Mouse (Mus musculus) liver, adult 2 months (tissue): ENCODE measurements around the gene Ankrd52. TPM values are rescaled to one million over a fixed set of nuclear protein-coding genes. Genes with fewer than 3 reads are reported as not detected.

Source experiments
- DNase-seq: peaks from one replicate; pipeline ENCODE4 v3.0.0-alpha.2; 2011; ENCODE audit warnings: low read depth, low spot score; ENCODE audit errors: extremely low read depth
- H3K27ac ChIP-seq: fragments of 200-500 bp; replicated peaks from 2 replicates; pipeline ENCODE4 v1.5.1; 2012; ENCODE audit warnings: low read depth, mild to moderate bottlenecking, control low read depth, inconsistent platforms, low read length; ENCODE audit not compliant: insufficient read depth
- H3K27me3 ChIP-seq: fragments of 200-500 bp; 2 replicates; pipeline ENCODE4 v1.6.1; 2012; ENCODE audit warnings: mild to moderate bottlenecking, moderate library complexity, low read length, inconsistent platforms; ENCODE audit not compliant: control insufficient read depth, insufficient read depth
- H3K36me3 ChIP-seq: fragments of 200-500 bp; 2 replicates; pipeline ENCODE4 v1.6.1; 2012; ENCODE audit warnings: low read length, inconsistent platforms; ENCODE audit not compliant: control insufficient read depth, insufficient read depth
- H3K4me1 ChIP-seq: fragments of 200-500 bp; 2 replicates; pipeline ENCODE4 v1.6.1; 2011; ENCODE audit warnings: low read length; ENCODE audit not compliant: control insufficient read depth, insufficient read depth
- H3K4me3 ChIP-seq: fragments of 200-500 bp; 2 replicates; pipeline ENCODE4 v1.5.1; 2011; ENCODE audit warnings: low read depth, mild to moderate bottlenecking, control low read depth, low read length, moderate library complexity; ENCODE audit not compliant: insufficient read depth
- H3K79me2 ChIP-seq: fragments of 200-500 bp; 2 replicates; pipeline ENCODE4 v1.6.1; 2012; ENCODE audit warnings: inconsistent platforms, mild to moderate bottlenecking, low read length, moderate library complexity; ENCODE audit not compliant: control insufficient read depth, insufficient read depth
- H3K9ac ChIP-seq: fragments of 200-500 bp; 2 replicates; pipeline ENCODE4 v1.6.1; 2012; ENCODE audit warnings: low read depth, mild to moderate bottlenecking, control low read depth, inconsistent platforms, low read length
- CTCF ChIP-seq: fragments of 200-500 bp; IDR thresholded peaks from 2 replicates; pipeline ENCODE4 v1.5.1; 2011; ENCODE audit warnings: low read depth, low read length, control low read depth
- POLR2A ChIP-seq: fragments of 200-500 bp; IDR thresholded peaks from 2 replicates; pipeline ENCODE4 v1.6.1; 2011; ENCODE audit warnings: low read length, control low read depth; ENCODE audit not compliant: insufficient read depth; ENCODE audit errors: extremely low read depth
- WGBS: fragments of 180-500 bp; shearing (Covaris S2); methylation state at CpG from one replicate; pipeline ENCODE4 v1.1.7; 2018; 5-methylcytosine and 5-hydroxymethylcytosine counted together
- polyA plus RNA-seq: library from polyadenylated mRNA; depleted of rRNA; stranded (reverse); fragments of >200 nt; gene quantifications from 2 replicates; pipeline ENCODE4 v1.2.3, GENCODE M21; 2012
- total RNA-seq: library from RNA; depleted of rRNA; stranded (reverse); fragments of >200 nt; gene quantifications from 2 replicates; pipeline ENCODE4 v1.2.3, GENCODE M21; 2014

Ankrd52 gene
- total and polyA plus RNA-seq, 2 experiments, result 5.6 to 14.8 TPM

DNA sequence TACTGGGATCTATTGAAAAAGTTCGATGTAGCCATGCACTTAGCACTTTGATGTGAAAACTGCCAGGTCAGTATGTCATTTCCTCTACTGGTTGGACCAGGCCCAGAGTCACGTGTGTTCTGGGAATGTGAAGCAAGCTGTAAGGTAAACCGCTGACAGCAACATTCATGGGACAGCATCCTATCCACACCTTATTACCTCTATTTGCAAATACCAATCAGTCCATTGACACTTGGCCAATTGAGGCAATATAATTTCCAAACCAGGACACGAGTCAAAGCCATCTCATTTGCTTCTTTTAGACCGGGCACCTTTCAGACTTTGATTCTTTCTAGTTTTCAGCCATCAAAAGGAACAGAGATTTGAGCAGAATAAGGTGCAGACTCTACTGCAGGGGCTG is 52.1 kb downstream of the Ankrd52 start:
- 51% methylated on average over 5 of the region's 5 CpGs for WGBS
- DNase-seq, result no peak
- H3K4me3 ChIP-seq, result no peak overlapping the region

DNA sequence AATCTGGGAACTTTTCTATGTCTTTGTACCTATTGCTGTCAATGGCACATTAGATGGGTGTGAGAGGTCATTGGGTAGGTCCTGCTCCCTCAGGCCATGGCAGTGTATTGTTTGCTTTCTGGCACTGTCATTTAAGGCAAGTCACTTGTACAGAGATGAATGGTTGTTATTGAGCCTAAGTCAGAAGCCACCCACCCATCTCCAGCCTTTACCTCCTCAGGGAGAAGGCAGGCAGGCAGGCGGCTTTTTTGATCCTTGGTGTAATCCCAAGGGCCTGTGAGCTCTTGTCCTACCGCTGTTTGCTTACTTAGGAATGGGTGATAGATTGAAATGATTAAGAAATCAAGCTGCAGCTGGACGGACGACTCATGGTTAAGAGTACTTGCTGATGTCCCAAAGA is 52.5 kb downstream of the Ankrd52 start:
- 75% methylated on average over 4 of the region's 4 CpGs for whole genome bisulfite sequencing
- no peak overlapping the region for H3K27ac ChIP-seq
- no peaks in the 10 kb centered on the region for H3K4me1 ChIP-seq
- no peaks in the 10 kb centered on the region for H3K27me3 ChIP-seq
- no peak for TF ChIP-seq POLR2A
- no peak for TF ChIP-seq CTCF
- peaks cover 8% of the 10 kb centered on the region; the same call in 1 of the 2 replicates for H3K79me2 ChIP-seq
- DNase-seq, result no peak
- H3K4me3 ChIP-seq, result no peak overlapping the region
- H3K36me3 ChIP-seq, result peaks cover 18% of the 10 kb centered on the region
- H3K9ac ChIP-seq, result no peak overlapping the region

More for the DNA sequence above, 52.1 kb downstream of the Ankrd52 start:
- H3K27ac ChIP-seq, result no peak overlapping the region
- no peaks in the 10 kb centered on the region for H3K27me3 ChIP-seq
- H3K79me2 ChIP-seq, result peaks cover 8% of the 10 kb centered on the region; the same call in 1 of the 2 replicates
- no peaks in the 10 kb centered on the region for H3K4me1 ChIP-seq
- no peak overlapping the region for H3K9ac ChIP-seq
- peaks cover 18% of the 10 kb centered on the region for H3K36me3 ChIP-seq
- TF ChIP-seq POLR2A (no peak), CTCF (no peak)

DNA sequence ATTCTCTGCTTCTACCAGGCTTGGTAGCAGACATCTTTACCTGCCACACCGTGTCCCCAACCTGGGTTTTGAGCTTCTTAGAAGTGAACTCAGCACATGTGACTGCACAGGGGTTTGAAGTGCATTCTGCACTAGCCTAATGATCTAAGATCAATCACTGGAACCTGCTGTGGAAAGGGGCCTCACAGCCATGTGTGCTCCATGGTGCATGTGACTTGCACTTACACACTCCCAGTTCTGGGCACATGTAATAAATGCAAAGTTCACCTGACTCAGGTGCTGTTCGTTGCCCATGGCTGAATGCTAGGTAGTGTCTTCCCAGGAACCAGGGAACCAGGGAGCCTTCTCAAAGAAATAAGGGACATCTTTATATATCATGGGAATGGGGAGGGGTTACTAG is 56.5 kb downstream of the Ankrd52 start:
- 89% methylated on average over 2 of the region's 2 CpGs for WGBS

DNA sequence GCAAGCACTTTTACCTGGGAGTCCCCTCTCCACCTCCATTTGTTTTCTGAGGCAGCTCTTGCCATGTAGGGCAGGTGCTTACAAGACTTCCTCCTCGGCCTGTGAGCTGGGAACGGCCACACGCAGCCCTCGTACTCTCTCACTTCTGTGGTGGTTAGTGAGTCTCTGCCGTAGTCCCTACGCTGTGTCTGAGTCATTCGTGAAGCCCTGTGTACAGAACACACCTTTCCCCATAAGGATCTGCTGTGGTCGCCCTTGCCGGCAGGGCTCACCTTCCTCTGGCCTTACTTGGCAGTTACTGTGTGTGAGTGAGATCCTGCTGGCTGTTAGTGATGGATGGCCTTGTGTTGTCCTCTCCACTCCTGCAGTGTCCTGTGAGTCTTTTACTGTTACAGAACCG is 57.8 kb downstream of the Ankrd52 start:
- Histone ChIP-seq H3K36me3 (peaks cover 13% of the 10 kb centered on the region), H3K27me3 (no peaks in the 10 kb centered on the region), H3K4me1 (peaks cover 4% of the 10 kb centered on the region; the same call in 1 of the 2 replicates), H3K79me2 (0 out of 2 replicates have a peak, but pooled peaks cover 2% of the 10 kb centered on the region), H3K4me3 (no peak overlapping the region), H3K27ac (no peak overlapping the region), H3K9ac (no peak overlapping the region)
- WGBS, result 86% methylated on average over 10 of the region's 10 CpGs
- no peak for TF ChIP-seq POLR2A
- TF ChIP-seq CTCF, result no peak
- DNase-seq, result no peak

More for the DNA sequence above, 56.5 kb downstream of the Ankrd52 start:
- Histone ChIP-seq H3K4me1 (peaks cover 4% of the 10 kb centered on the region; the same call in 1 of the 2 replicates), H3K79me2 (peaks cover 8% of the 10 kb centered on the region; the same call in 1 of the 2 replicates), H3K27me3 (no peaks in the 10 kb centered on the region), H3K4me3 (no peak overlapping the region), H3K27ac (no peak overlapping the region), H3K9ac (no peak overlapping the region), H3K36me3 (peaks cover 24% of the 10 kb centered on the region)
- TF ChIP-seq POLR2A (no peak), CTCF (no peak)
- DNase-seq, result no peak

DNA sequence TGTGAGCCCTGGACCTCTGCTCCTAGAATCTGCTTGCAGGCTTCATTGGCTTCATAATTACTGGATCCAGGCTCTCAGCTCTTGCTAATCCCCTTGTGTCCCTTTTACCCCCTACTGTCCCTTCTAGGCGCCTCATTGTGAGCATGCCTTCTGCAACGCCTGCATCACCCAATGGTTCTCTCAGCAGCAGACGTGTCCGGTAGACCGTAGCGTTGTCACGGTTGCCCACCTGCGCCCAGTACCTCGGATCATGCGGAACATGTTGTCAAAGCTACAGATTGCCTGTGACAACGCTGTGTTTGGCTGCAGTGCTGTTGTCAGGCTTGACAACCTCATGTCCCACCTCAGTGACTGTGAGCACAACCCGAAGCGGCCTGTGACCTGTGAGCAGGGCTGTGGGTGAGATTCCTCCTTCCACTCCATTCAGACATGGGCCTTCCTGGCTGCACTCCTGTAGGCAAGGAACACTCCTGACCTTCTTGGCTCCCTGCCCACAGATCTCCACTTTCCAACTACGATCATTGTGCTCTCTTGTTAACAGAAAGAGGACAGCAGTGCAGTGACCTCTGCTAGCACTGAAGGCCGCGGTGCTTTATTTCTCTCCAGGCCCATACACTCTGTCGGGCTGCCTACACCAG is 58.4 kb downstream of the Ankrd52 start:
- 0 out of 2 replicates have a peak, but pooled peaks cover 2% of the 10 kb centered on the region for H3K79me2 ChIP-seq
- DNase-seq, result peak; percentile 84
- no peak overlapping the region for H3K9ac ChIP-seq
- H3K27me3 ChIP-seq, result no peaks in the 10 kb centered on the region
- WGBS, result 67% methylated on average over 17 of the region's 17 CpGs
- peaks cover 4% of the 10 kb centered on the region; the same call in 1 of the 2 replicates for H3K4me1 ChIP-seq
- no peak for TF ChIP-seq CTCF
- no peak overlapping the region for H3K4me3 ChIP-seq
- no peak overlapping the region for H3K27ac ChIP-seq
- H3K36me3 ChIP-seq, result peaks cover 9% of the 10 kb centered on the region

DNA sequence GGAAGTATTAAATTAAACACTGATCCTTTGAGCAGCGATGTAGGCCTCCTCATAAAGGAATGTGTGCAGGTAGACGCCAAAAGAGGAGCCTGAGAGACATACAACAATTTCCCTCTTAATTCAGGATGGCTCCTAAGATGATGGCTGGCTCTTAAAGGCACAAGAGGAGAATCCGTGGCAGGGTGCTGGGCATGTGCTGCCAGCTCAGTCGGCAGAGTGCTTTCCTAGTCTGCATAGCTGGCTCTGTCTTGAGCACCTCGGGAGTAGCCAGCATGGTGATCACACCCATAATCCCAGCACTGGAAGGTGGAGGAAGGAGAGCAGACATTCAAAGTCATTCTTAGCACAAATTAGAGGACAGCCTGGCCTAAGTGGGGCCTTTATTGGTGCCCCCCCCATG is 59.0 kb downstream of the Ankrd52 start:
- Histone ChIP-seq H3K79me2 (0 out of 2 replicates have a peak, but pooled peaks cover 1% of the 10 kb centered on the region), H3K27me3 (no peaks in the 10 kb centered on the region), H3K9ac (no peak overlapping the region), H3K36me3 (peaks cover 7% of the 10 kb centered on the region), H3K27ac (no peak overlapping the region), H3K4me3 (no peak overlapping the region), H3K4me1 (peaks cover 4% of the 10 kb centered on the region; the same call in 1 of the 2 replicates)
- 81% methylated on average over 5 of the region's 5 CpGs for WGBS
- no peak for DNase-seq
- TF ChIP-seq POLR2A, result no peak
- TF ChIP-seq CTCF, result no peak
